In the genomic region with DNA sequence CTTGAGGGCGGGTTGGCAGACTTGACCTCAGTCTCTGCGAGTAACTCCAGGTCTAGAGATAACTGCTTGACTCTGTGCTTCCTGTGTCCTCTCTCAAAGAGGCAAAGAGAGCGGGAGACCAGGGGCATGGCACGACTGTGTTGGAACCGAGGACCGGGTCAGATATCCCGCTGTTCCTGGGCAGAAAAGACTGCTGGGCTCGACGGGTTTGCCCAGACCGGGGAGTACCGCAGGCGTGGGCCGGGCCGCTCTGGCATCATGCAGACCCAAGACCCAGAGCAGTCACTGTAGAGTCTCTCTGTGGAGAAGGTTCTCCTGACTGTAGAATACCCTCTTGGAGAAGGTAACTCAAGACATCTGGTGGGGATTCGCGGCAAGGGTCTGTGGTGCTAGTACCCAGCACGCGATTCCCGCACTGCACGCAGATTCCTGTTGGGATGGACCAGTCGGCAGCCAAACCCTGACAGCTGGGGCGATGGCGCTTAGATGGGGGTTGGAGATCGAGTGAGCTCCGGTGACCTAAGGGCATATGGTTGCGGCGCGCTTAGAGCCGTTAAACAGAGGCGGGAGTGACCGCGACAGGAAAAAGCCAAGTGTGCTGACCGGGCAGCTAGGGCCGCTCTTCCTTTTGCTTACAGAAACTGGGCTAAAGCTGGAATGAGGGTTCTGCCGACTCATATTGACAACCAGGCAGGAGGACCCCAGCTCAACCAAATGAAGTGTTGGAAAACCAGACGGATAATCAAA, we compare ENCODE assay signal across 8 mouse cellular contexts. TPM values are rescaled to one million over a fixed set of nuclear protein-coding genes. Genes with fewer than 3 reads are reported as not detected.
A peak's percentile ranks its signal among the peaks of the same experiment; 100 is the strongest.
DNase-seq lines count a peak whose midpoint lies in the region; ATAC-seq and TF ChIP-seq lines count a peak whose summit lies in the region.

No protein-coding gene starts in this region.

- no peaks in the 10 kb centered on the region for H3K9me3 ChIP-seq in limb, embryonic 11.5 days (ENCODE audit: control insufficient read depth, low read length)

- H3K27ac ChIP-seq in gastrocnemius, adult 2 months = no peak overlapping the region
- no peak overlapping the region for H3K27ac ChIP-seq in limb, embryonic 11.5 days (replicated peaks; ENCODE audit: low read depth, low read length)

- 0 out of 2 replicates have a peak overlapping the region, but pooled peaks have one; percentile 9 for H3K4me3 ChIP-seq in gastrocnemius, adult 2 months
- H3K4me3 ChIP-seq in limb, embryonic 11.5 days (ENCODE audit: low read depth, low read length) = peak overlapping the region; percentile 3; the same call in 1 of the 2 replicates

- no peaks in the 10 kb centered on the region for H3K36me3 ChIP-seq in limb, embryonic 11.5 days (ENCODE audit: control insufficient read depth, insufficient read depth, low read length)

- H3K9ac ChIP-seq in limb, embryonic 11.5 days (ENCODE audit: low read length) = no peak overlapping the region

- H3K27me3 ChIP-seq in limb, embryonic 11.5 days (ENCODE audit: control insufficient read depth, insufficient read depth, low read length) = peaks cover 97% of the 10 kb centered on the region

- H3K4me1 ChIP-seq in limb, embryonic 11.5 days (ENCODE audit: control insufficient read depth, insufficient read depth, low read length) = peaks cover 7% of the 10 kb centered on the region; the same call in 1 of the 2 replicates

- no peak for ATAC-seq in limb, embryonic 11.5 days (ENCODE audit: insufficient number of reproducible peaks, low FRiP score, low TSS enrichment, low read depth)

- DNase-seq in gastrocnemius, adult 2 months = no peak
- DNase-seq in gastrocnemius, postnatal 36 days = no peak
- DNase-seq in retina, postnatal 1 day = peak; percentile 61
- no peak for DNase-seq in retina, embryonic 14.5 days (ENCODE audit: low spot score)
- DNase-seq in limb, embryonic 11.5 days (ENCODE audit: low spot score) = peak; percentile 71
- no peak for DNase-seq in layer of hippocampus, adult 11-12 months (ENCODE audit: low spot score)
- DNase-seq in thymus, postnatal 14 days = no peak
- no peak for DNase-seq in adipocyte (ENCODE audit: low spot score)

- intact Hi-C loops in gastrocnemius, adult 2 months (cut with DNase I) = no loop called here
- intact Hi-C loops in gastrocnemius, postnatal 36 days (cut with DNase I) = no loop called here

- H3K4me2 ChIP-seq in limb, embryonic 11.5 days (ENCODE audit: low read depth, severe bottlenecking) = no peak overlapping the region

- under 1% methylated on average over 36 of the region's 36 CpGs for WGBS in limb, embryonic 11.5 days

- TF ChIP-seq CTCF in gastrocnemius, adult 2 months (IDR thresholded peaks at IDR 0.05) = no peak

RNA-seq across cellular contexts. Expression of gene Dmbx1, which starts 3.7 kb away (rescaled TPM):
- total RNA-seq in gastrocnemius, adult 2 months (2021) = not detected
- total RNA-seq in gastrocnemius, postnatal 36 days (2021) = not detected
- 0.14 and 0.27 TPM in 2 replicates for polyA plus RNA-seq in limb, embryonic 11.5 days (2014; fragmentation: Nextera tagmentation; extraction: Ambion mirVana)

RNA-seq across cellular contexts. Expression of gene 6430628N08Rik, which starts 45.5 kb away (rescaled TPM):
- not detected for total RNA-seq in gastrocnemius, adult 2 months (2021)
- total RNA-seq in gastrocnemius, postnatal 36 days (2021) = not detected
- 0.27 and 0.44 TPM in 2 replicates for polyA plus RNA-seq in limb, embryonic 11.5 days (2014; fragmentation: Nextera tagmentation; extraction: Ambion mirVana)

RNA-seq across cellular contexts. Expression of gene Kncn, which starts 51.8 kb away (rescaled TPM):
- not detected for total RNA-seq in gastrocnemius, adult 2 months (2021)
- not detected for total RNA-seq in gastrocnemius, postnatal 36 days (2021)
- polyA plus RNA-seq in limb, embryonic 11.5 days (2014; fragmentation: Nextera tagmentation; extraction: Ambion mirVana) = 0.27 TPM in 1 of 2 replicates, not detected in the other

Comparison
In these comparisons a context has a peak if more than half of its experiments do, and no peak if none do; other contexts are left out.
1. DNase-seq: peak in retina, postnatal 1 day (single experiment) and limb, embryonic 11.5 days (single experiment); none in gastrocnemius, adult 2 months (single experiment), gastrocnemius, postnatal 36 days (0 of 2), retina, embryonic 14.5 days (single experiment), layer of hippocampus, adult 11-12 months (single experiment), thymus, postnatal 14 days (single experiment) and adipocyte (single experiment).